Mouse (Mus musculus) hindbrain, embryonic 16.5 days (tissue): ENCODE results near the gene Hcfc2. TPM values are rescaled to one million over a fixed set of nuclear protein-coding genes. Genes with fewer than 3 reads are reported as not detected.

Experiments
- polyA plus RNA-seq: library from polyadenylated mRNA; unstranded; fragments of >200 nt; fragmentation: Nextera tagmentation; extraction: Ambion mirVana; gene quantifications from 2 replicates; pipeline ENCODE4 v1.2.1, GENCODE M21; 2015

Hcfc2 gene
- polyA plus RNA-seq, 1 experiment from 2014 or later, result 37.7 TPM

Other genes starting within 250 kb of the Hcfc2 start
- not detected in 2 replicates for gene Gm1553, start 203.5 kb upstream of the Hcfc2 start, polyA plus RNA-seq
- 30.5 and 32.7 TPM in 2 replicates for gene 1190007I07Rik, start 72.9 kb upstream of the Hcfc2 start, polyA plus RNA-seq
- 123 and 150 TPM in 2 replicates for gene Tdg, start 66.3 kb upstream of the Hcfc2 start, polyA plus RNA-seq
- gene Glt8d2, start 5.5 kb upstream of the Hcfc2 start, polyA plus RNA-seq, result 1.5 and 2.4 TPM in 2 replicates
- 37.3 and 38.5 TPM in 2 replicates for gene Nfyb, start 68.0 kb downstream of the Hcfc2 start, polyA plus RNA-seq
- gene Txnrd1, start 137.8 kb downstream of the Hcfc2 start, polyA plus RNA-seq, result 87.1 and 104 TPM in 2 replicates
- gene Eid3, start 170.5 kb downstream of the Hcfc2 start, polyA plus RNA-seq, result 0.35 TPM in 2 replicates